Mouse (Mus musculus): ENCODE measurements at regions not wholly inside any gene's neighbourhood (a gene's known extent, or its start where the extent isn't known, plus 50 kb on each side); places are given as distances from the start of the nearest gene placed in this dataset.

GRCm38 (mm10) chr1:77043749-77044564 lies 470.9 kb downstream of the Epha4 start:
- H3K9me3 ChIP-seq (ENCODE audit: low read length) = no peaks in the 10 kb centered on the region
- no peak for DNase-seq
- WGBS (ENCODE audit: insufficient replicate concordance) = 69% methylated on average over 14 of the region's 14 CpGs
- no peak overlapping the region for H3K9ac ChIP-seq (replicated peaks)
- no peaks in the 10 kb centered on the region for H3K36me3 ChIP-seq (replicated peaks; ENCODE audit: insufficient read depth, low read length)
- H3K27me3 ChIP-seq (ENCODE audit: insufficient read depth, low read length) = no peaks in the 10 kb centered on the region
- no peak overlapping the region for H3K4me2 ChIP-seq (ENCODE audit: low read depth, low read length)
- no peak overlapping the region for H3K4me3 ChIP-seq (ENCODE audit: low read depth, low read length)
- no peak for TF ChIP-seq EP300 (IDR thresholded peaks at IDR 0.05; ENCODE audit: low read depth)
- no peak for TF ChIP-seq CTCF (IDR thresholded peaks at IDR 0.05; ENCODE audit: low read depth)
- ATAC-seq = no peak
- H3K4me1 ChIP-seq (ENCODE audit: insufficient read depth) = no peaks in the 10 kb centered on the region
- H3K27ac ChIP-seq (ENCODE audit: low read depth) = no peak overlapping the region

GRCm38 (mm10) chr1:77048720-77049406 lies 466.0 kb downstream of the Epha4 start:
- no peak overlapping the region for H3K27ac ChIP-seq (ENCODE audit: low read depth)
- 70% methylated on average over 7 of the region's 7 CpGs for WGBS (ENCODE audit: insufficient replicate concordance)
- H3K9ac ChIP-seq (replicated peaks) = no peak overlapping the region
- no peaks in the 10 kb centered on the region for H3K4me1 ChIP-seq (ENCODE audit: insufficient read depth)
- no peaks in the 10 kb centered on the region for H3K27me3 ChIP-seq (ENCODE audit: insufficient read depth, low read length)
- DNase-seq = no peak
- H3K4me2 ChIP-seq (ENCODE audit: low read depth, low read length) = no peak overlapping the region
- no peaks in the 10 kb centered on the region for H3K36me3 ChIP-seq (replicated peaks; ENCODE audit: insufficient read depth, low read length)
- no peak for ATAC-seq
- no peak for TF ChIP-seq CTCF (IDR thresholded peaks at IDR 0.05; ENCODE audit: low read depth)
- TF ChIP-seq EP300 (IDR thresholded peaks at IDR 0.05; ENCODE audit: low read depth) = no peak
- H3K9me3 ChIP-seq (ENCODE audit: low read length) = no peaks in the 10 kb centered on the region
- H3K4me3 ChIP-seq (ENCODE audit: low read depth, low read length) = no peak overlapping the region

- ATAC-seq = no peak
- Histone ChIP-seq H3K4me1 (ENCODE audit: insufficient read depth) (no peaks in the 10 kb centered on the region), H3K4me3 (ENCODE audit: low read depth, low read length) (no peak overlapping the region), H3K36me3 (replicated peaks; ENCODE audit: insufficient read depth, low read length) (no peaks in the 10 kb centered on the region), H3K9me3 (ENCODE audit: low read length) (no peaks in the 10 kb centered on the region), H3K4me2 (ENCODE audit: low read depth, low read length) (no peak overlapping the region), H3K27ac (ENCODE audit: low read depth) (no peak overlapping the region), H3K27me3 (ENCODE audit: insufficient read depth, low read length) (no peaks in the 10 kb centered on the region), H3K9ac (replicated peaks) (no peak overlapping the region)
- no peak for DNase-seq
- TF ChIP-seq CTCF (IDR thresholded peaks at IDR 0.05; ENCODE audit: low read depth) (no peak), EP300 (IDR thresholded peaks at IDR 0.05; ENCODE audit: low read depth) (no peak)
- 51% methylated on average over 5 of the region's 5 CpGs for WGBS (ENCODE audit: insufficient replicate concordance)
These were observed 463.6 kb downstream of the Epha4 start for GRCm38 (mm10) chr1:77051239-77051638.

GRCm38 (mm10) chr1:77053837-77054540 lies 460.9 kb downstream of the Epha4 start:
- Histone ChIP-seq H3K4me1 (ENCODE audit: insufficient read depth) (no peaks in the 10 kb centered on the region), H3K27ac (ENCODE audit: low read depth) (no peak overlapping the region), H3K4me3 (ENCODE audit: low read depth, low read length) (no peak overlapping the region), H3K36me3 (replicated peaks; ENCODE audit: insufficient read depth, low read length) (no peaks in the 10 kb centered on the region), H3K9me3 (ENCODE audit: low read length) (no peaks in the 10 kb centered on the region), H3K27me3 (ENCODE audit: insufficient read depth, low read length) (no peaks in the 10 kb centered on the region), H3K4me2 (ENCODE audit: low read depth, low read length) (no peak overlapping the region), H3K9ac (replicated peaks) (no peak overlapping the region)
- DNase-seq = no peak
- no peak for ATAC-seq
- WGBS (ENCODE audit: insufficient replicate concordance) = 63% methylated on average over 4 of the region's 4 CpGs
- TF ChIP-seq EP300 (IDR thresholded peaks at IDR 0.05; ENCODE audit: low read depth) (no peak), CTCF (IDR thresholded peaks at IDR 0.05; ENCODE audit: low read depth) (no peak)

GRCm38 (mm10) chr1:77062468-77062867 lies 452.4 kb downstream of the Epha4 start:
- no peak overlapping the region for H3K4me3 ChIP-seq (ENCODE audit: low read depth, low read length)
- no peak for DNase-seq
- no peak overlapping the region for H3K4me2 ChIP-seq (ENCODE audit: low read depth, low read length)
- no peak for TF ChIP-seq CTCF (IDR thresholded peaks at IDR 0.05; ENCODE audit: low read depth)
- H3K36me3 ChIP-seq (replicated peaks; ENCODE audit: insufficient read depth, low read length) = no peaks in the 10 kb centered on the region
- no peak for ATAC-seq
- no peaks in the 10 kb centered on the region for H3K27me3 ChIP-seq (ENCODE audit: insufficient read depth, low read length)
- WGBS (ENCODE audit: insufficient replicate concordance) = 78% methylated on average over 3 of the region's 3 CpGs
- H3K4me1 ChIP-seq (ENCODE audit: insufficient read depth) = no peaks in the 10 kb centered on the region
- no peaks in the 10 kb centered on the region for H3K9me3 ChIP-seq (ENCODE audit: low read length)
- no peak overlapping the region for H3K9ac ChIP-seq (replicated peaks)
- no peak overlapping the region for H3K27ac ChIP-seq (ENCODE audit: low read depth)

GRCm38 (mm10) chr1:77073071-77073470 lies 441.8 kb downstream of the Epha4 start:
- Histone ChIP-seq H3K9ac (replicated peaks) (no peak overlapping the region), H3K4me3 (ENCODE audit: low read depth, low read length) (no peak overlapping the region), H3K4me2 (ENCODE audit: low read depth, low read length) (no peak overlapping the region), H3K27me3 (ENCODE audit: insufficient read depth, low read length) (no peaks in the 10 kb centered on the region), H3K27ac (ENCODE audit: low read depth) (no peak overlapping the region), H3K4me1 (ENCODE audit: insufficient read depth) (no peaks in the 10 kb centered on the region), H3K9me3 (ENCODE audit: low read length) (no peaks in the 10 kb centered on the region), H3K36me3 (replicated peaks; ENCODE audit: insufficient read depth, low read length) (no peaks in the 10 kb centered on the region)
- no peak for DNase-seq
- 76% methylated on average over 1 of the region's 1 CpGs for WGBS (ENCODE audit: insufficient replicate concordance)
- no peak for TF ChIP-seq CTCF (IDR thresholded peaks at IDR 0.05; ENCODE audit: low read depth)
- no peak for TF ChIP-seq EP300 (IDR thresholded peaks at IDR 0.05; ENCODE audit: low read depth)
- ATAC-seq = no peak

Data from liver, postnatal 0 days (tissue).